Mouse (Mus musculus): Measurements from ENCODE around the gene Trim59. TPM values are rescaled to one million over a fixed set of nuclear protein-coding genes. Genes with fewer than 3 reads are reported as not detected.
A peak's percentile ranks its signal among the peaks of the same experiment; 100 is the strongest.

Trim59 gene
- total and polyA plus RNA-seq, 2 experiments from 2014 or later = 8.0 to 22.1 TPM

DNA sequence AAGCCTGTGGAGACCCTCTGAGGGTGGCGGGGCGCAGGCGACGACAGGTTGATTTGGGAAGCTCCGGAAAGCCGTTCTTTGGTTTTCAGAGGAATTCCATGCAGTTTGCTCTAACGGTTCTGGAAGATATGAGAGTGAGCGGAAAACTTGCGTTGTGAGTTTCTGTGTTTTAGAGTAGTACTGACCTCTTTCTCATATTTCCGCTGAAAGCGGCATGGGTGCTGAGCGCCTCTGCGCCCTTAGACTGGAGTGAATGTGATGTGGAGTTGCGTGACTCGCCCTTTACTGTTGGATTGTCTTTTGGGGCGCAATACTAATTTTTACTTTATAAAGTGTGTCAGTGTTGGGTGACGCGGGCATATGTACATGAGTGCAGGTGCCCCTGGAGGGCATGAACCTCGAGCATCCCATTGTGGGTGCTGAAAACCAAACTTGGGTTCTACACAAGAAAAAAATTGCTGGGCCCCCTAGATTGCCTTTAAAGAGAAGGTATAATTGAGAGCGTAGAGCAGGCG is 38.3 kb downstream of the Trim59 start:
- Histone ChIP-seq H3K9me3 (ENCODE audit: low read length) (no peaks in the 10 kb centered on the region), H3K36me3 (ENCODE audit: insufficient read depth) (no peaks in the 10 kb centered on the region), H3K27me3 (ENCODE audit: insufficient read depth, low read length) (no peaks in the 10 kb centered on the region), H3K4me1 (ENCODE audit: insufficient read depth) (peaks cover 9% of the 10 kb centered on the region; the same call in 1 of the 2 replicates), H3K4me3 (ENCODE audit: low read depth, low read length) (peak overlapping the region; percentile 91), H3K4me2 (ENCODE audit: low read depth) (peak overlapping the region; percentile 90), H3K27ac (ENCODE audit: low read depth, low read length) (0 out of 2 replicates have a peak overlapping the region, but pooled peaks have one; percentile 75), H3K9ac (peak overlapping the region; percentile 56)
- no peak for TF ChIP-seq CTCF (IDR thresholded peaks at IDR 0.05; ENCODE audit: low read depth)
- DNase-seq (no peak), ATAC-seq (no peak)
- WGBS = 3% methylated on average over 21 of the region's 21 CpGs

GRCm38 (mm10) chr3:69005338-69006245 is 39.0 kb downstream of the Trim59 start:
- Histone ChIP-seq H3K9me3 (ENCODE audit: low read length) (no peaks in the 10 kb centered on the region), H3K9ac (peak overlapping the region; percentile 56), H3K27ac (ENCODE audit: low read depth, low read length) (peak overlapping the region; percentile 75), H3K4me1 (ENCODE audit: insufficient read depth) (peaks cover 9% of the 10 kb centered on the region; the same call in 1 of the 2 replicates), H3K4me2 (ENCODE audit: low read depth) (peak overlapping the region; percentile 90), H3K27me3 (ENCODE audit: insufficient read depth, low read length) (no peaks in the 10 kb centered on the region), H3K36me3 (ENCODE audit: insufficient read depth) (no peaks in the 10 kb centered on the region), H3K4me3 (ENCODE audit: low read depth, low read length) (peak overlapping the region; percentile 91)
- ATAC-seq = peak; percentile 16
- WGBS = under 1% methylated on average over 72 of the region's 72 CpGs
- peak; percentile 37 for TF ChIP-seq CTCF (IDR thresholded peaks at IDR 0.05; ENCODE audit: low read depth)
- peak; percentile 50 for DNase-seq

DNA sequence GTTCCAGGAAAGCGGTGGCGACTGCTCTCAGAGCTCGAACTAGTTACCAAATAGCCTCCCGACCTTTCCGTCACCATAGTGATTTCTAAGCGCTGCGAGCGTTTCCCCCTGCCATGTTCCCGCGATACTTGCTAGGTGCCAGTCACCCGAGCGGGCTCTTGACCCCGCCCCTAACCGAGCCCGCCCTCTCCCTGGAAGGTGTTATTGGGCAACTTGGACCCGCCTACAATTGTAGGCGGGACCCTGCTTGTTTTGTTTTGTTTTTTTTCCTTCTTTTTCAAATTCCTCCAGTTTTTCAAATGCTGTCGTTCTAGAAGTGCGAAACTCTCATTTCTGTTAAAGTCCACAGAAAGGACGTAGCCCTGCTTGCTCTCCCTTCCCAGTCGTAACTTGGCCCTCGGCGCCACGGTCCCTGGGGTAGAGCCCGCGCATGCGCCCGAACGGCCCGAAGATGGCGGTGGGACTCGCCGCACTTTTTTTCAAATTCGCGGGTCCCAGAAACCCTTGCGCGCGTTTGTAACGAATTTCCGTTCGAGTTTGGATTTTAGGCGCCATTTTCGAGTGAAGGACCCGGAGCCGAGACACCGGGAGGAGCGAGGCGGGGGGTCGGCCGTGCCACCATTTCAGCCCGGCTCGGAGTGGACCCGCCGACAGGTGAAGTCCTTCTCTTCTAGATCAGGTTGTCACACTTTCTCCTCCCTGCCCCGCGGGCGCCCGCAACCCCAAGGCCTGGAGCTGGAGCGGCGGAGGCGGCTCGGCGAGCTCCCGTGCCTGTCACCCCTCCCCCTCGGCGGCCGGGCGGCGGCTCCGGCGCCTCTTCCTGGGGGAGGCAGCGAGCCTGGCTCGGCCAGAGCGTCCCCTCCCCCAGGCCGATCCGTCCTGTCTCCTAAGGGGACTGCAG is 39.9 kb downstream of the Trim59 start, which contains the start of the genes Ift80 and Smc4:
Gene Ift80 (minus strand): TSS at position 134 of the 901 bp plus-strand sequence.
Gene Smc4 (plus strand): TSS at position 302 of the 901 bp plus-strand sequence.
- Histone ChIP-seq H3K9me3 (ENCODE audit: low read length) (no peaks in the 10 kb centered on the region), H3K27ac (ENCODE audit: low read depth, low read length) (peak within 1 kb of the TSS; percentile 75), H3K27me3 (ENCODE audit: insufficient read depth, low read length) (no peaks in the 10 kb centered on the region), H3K4me2 (ENCODE audit: low read depth) (peak within 1 kb of the TSS; percentile 90), H3K9ac (peak within 1 kb of the TSS; percentile 56), H3K36me3 (ENCODE audit: insufficient read depth) (no peaks in the 10 kb centered on the region), H3K4me1 (ENCODE audit: insufficient read depth) (peaks cover 9% of the 10 kb centered on the region; the same call in 1 of the 2 replicates), H3K4me3 (ENCODE audit: low read depth, low read length) (peak within 1 kb of the TSS; percentile 91)
- ATAC-seq = peak; percentile 97
- WGBS = 1% methylated on average over 76 of the region's 76 CpGs
- TF ChIP-seq CTCF (IDR thresholded peaks at IDR 0.05; ENCODE audit: low read depth) = no peak
- DNase-seq = peak; percentile 99

DNA sequence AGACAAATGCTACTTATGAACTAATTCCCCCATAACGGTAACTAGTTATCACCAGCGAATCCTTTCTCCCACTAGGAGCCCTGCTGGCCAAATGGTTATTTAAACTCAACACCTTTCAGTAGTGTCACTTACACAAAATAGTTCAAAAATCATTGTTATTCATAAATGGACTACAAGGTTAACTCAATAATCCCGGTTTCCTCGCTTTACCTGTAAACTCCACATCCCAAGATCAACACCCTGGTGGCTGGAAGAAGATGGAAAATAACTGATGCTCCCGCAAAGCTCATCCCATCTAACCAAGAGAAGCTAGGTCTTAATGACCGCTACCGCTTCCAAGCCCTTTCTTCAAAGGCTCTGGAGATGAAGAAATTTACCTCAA is 40.5 kb downstream of the Trim59 start:
- ATAC-seq = peak; percentile 12

DNA sequence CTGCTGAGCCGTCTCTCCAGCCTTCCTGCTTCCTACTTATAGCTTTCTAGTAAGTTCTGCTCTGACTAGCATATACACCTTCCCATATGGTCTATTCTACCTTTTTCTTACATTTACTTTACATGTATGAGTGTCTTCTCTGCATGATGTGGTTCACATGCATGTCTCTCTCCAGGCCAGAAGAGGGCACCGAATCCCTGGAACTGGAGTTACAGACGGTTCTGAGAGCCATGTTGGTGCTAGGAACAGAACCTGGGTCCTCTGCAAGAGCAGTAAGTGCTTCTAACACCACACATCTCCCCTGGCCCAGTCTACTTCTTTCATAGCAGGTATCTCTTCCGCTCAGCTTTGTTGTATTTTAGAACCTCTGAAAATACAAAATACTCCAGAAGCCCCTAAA is 41.8 kb downstream of the Trim59 start:
- H3K36me3 ChIP-seq (ENCODE audit: insufficient read depth) = no peaks in the 10 kb centered on the region
- H3K4me3 ChIP-seq (ENCODE audit: low read depth, low read length) = no peak overlapping the region
- no peak for ATAC-seq
- 0 out of 2 replicates have a peak, but pooled peaks have one; percentile 23 for TF ChIP-seq CTCF (IDR thresholded peaks at IDR 0.05; ENCODE audit: low read depth)
- H3K27ac ChIP-seq (ENCODE audit: low read depth, low read length) = no peak overlapping the region
- no peak overlapping the region for H3K9ac ChIP-seq
- no peak overlapping the region for H3K4me2 ChIP-seq (ENCODE audit: low read depth)
- H3K4me1 ChIP-seq (ENCODE audit: insufficient read depth) = peaks cover 9% of the 10 kb centered on the region; the same call in 1 of the 2 replicates
- H3K27me3 ChIP-seq (ENCODE audit: insufficient read depth, low read length) = no peaks in the 10 kb centered on the region
- H3K9me3 ChIP-seq (ENCODE audit: low read length) = no peaks in the 10 kb centered on the region
- DNase-seq = no peak
- 91% methylated on average over 4 of the region's 4 CpGs for WGBS

More for the DNA sequence above, 40.5 kb downstream of the Trim59 start:
- H3K27me3 ChIP-seq (ENCODE audit: insufficient read depth, low read length) = no peaks in the 10 kb centered on the region
- H3K4me1 ChIP-seq (ENCODE audit: insufficient read depth) = peaks cover 9% of the 10 kb centered on the region; the same call in 1 of the 2 replicates
- H3K4me3 ChIP-seq (ENCODE audit: low read depth, low read length) = peak overlapping the region; percentile 91
- H3K27ac ChIP-seq (ENCODE audit: low read depth, low read length) = peak overlapping the region; percentile 62; the same call in 1 of the 2 replicates
- H3K36me3 ChIP-seq (ENCODE audit: insufficient read depth) = no peaks in the 10 kb centered on the region
- H3K4me2 ChIP-seq (ENCODE audit: low read depth) = peak overlapping the region; percentile 61
- DNase-seq = no peak
- peak; percentile 52 for TF ChIP-seq CTCF (IDR thresholded peaks at IDR 0.05; ENCODE audit: low read depth)
- no peaks in the 10 kb centered on the region for H3K9me3 ChIP-seq (ENCODE audit: low read length)
- peak overlapping the region; percentile 51 for H3K9ac ChIP-seq
- under 1% methylated on average over 7 of the region's 7 CpGs for WGBS

GRCm38 (mm10) chr3:68986550-68986949 is 58.0 kb downstream of the Trim59 start:
- Histone ChIP-seq H3K27me3 (ENCODE audit: insufficient read depth, low read length) (no peaks in the 10 kb centered on the region), H3K27ac (ENCODE audit: low read depth, low read length) (no peak overlapping the region), H3K4me2 (ENCODE audit: low read depth) (no peak overlapping the region), H3K4me1 (ENCODE audit: insufficient read depth) (no peaks in the 10 kb centered on the region), H3K9me3 (ENCODE audit: low read length) (no peaks in the 10 kb centered on the region), H3K36me3 (ENCODE audit: insufficient read depth) (peaks cover 3% of the 10 kb centered on the region; the same call in 1 of the 2 replicates), H3K9ac (no peak overlapping the region), H3K4me3 (ENCODE audit: low read depth, low read length) (no peak overlapping the region)
- DNase-seq (no peak), ATAC-seq (no peak)
- 89% methylated on average over 2 of the region's 2 CpGs for WGBS
- TF ChIP-seq CTCF (IDR thresholded peaks at IDR 0.05; ENCODE audit: low read depth) = no peak

MicroRNA genes within 50 kb of the gene (microRNA counts, 519-probe panel; counts per million panel counts)
- 6,731 counts per million, percentile 88 among the panel's probes with 10 or more counts for microRNA mmu-miR-15b

Small RNAs within 50 kb of the gene (microRNA-seq; reads per million reads assigned to microRNA genes)
- gene Mir15b (867 to 1,643 reads per million in 2 experiments), gene Mir16-2 (515 to 725 reads per million in 2 experiments)

Other genes starting within 250 kb of the Trim59 start
- 9.8 and 13.4 TPM in 2 replicates for gene 1110032F04Rik, start 175.2 kb downstream of the Trim59 start, total RNA-seq (2014; rRNA removed)
- gene 1110032F04Rik, start 175.2 kb downstream of the Trim59 start, polyA plus RNA-seq (2015; fragmentation: Nextera tagmentation; extraction: Ambion mirVana) = 2.5 and 2.6 TPM in 2 replicates
- gene Ift80, start 40.2 kb downstream of the Trim59 start, total RNA-seq (2014; rRNA removed) = 8.9 and 9.2 TPM in 2 replicates
- gene Ift80, start 40.2 kb downstream of the Trim59 start, polyA plus RNA-seq (2015; fragmentation: Nextera tagmentation; extraction: Ambion mirVana) = 2.6 and 3.8 TPM in 2 replicates
- 16.4 and 21.1 TPM in 2 replicates for gene Smc4, start 40.0 kb downstream of the Trim59 start, total RNA-seq (2014; rRNA removed)
- gene Smc4, start 40.0 kb downstream of the Trim59 start, polyA plus RNA-seq (2015; fragmentation: Nextera tagmentation; extraction: Ambion mirVana) = 19.4 and 30.2 TPM in 2 replicates
- 83.8 and 91.1 TPM in 2 replicates for gene Kpna4, start 82.4 kb upstream of the Trim59 start, total RNA-seq (2014; rRNA removed)
- gene Kpna4, start 82.4 kb upstream of the Trim59 start, polyA plus RNA-seq (2015; fragmentation: Nextera tagmentation; extraction: Ambion mirVana) = 26.3 and 32.7 TPM in 2 replicates
- not detected in 2 replicates for gene Arl14, start 177.7 kb upstream of the Trim59 start, total RNA-seq (2014; rRNA removed)
- gene Arl14, start 177.7 kb upstream of the Trim59 start, polyA plus RNA-seq (2015; fragmentation: Nextera tagmentation; extraction: Ambion mirVana) = not detected in 2 replicates